Mouse (Mus musculus): ENCODE results near the gene Trub2. TPM values are rescaled to one million over a fixed set of nuclear protein-coding genes. Genes with fewer than 3 reads are reported as not detected.

Gene Trub2
- polyA plus RNA-seq, 1 experiment from 2014 or later: 30.7 TPM

DNA sequence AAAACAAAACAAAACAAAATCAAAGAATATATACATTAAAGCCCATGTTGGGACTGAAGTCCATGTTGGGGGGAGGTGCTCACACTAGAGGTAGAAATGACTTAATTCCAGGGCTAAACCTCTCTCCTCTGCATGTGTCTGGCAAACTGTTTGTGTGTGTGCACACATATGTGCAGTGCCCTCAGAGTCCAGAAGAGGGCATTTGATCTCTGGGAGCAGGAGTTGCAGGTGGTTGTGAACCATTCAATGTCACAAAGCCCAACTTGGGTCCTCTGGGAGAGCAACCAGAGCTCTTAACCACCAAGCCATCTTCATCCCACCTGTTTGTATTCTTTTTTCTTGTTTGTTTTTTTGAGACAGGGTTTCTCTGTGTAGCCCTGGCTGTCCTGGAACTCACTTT is 18.1 kb downstream of the Trub2 start:
- Histone ChIP-seq H3K27ac (replicated peaks) (no peak overlapping the region), H3K9me3 (no peaks in the 10 kb centered on the region), H3K27me3 (replicated peaks) (peaks cover 9% of the 10 kb centered on the region; the same call in 1 of the 2 replicates), H3K4me2 (no peak overlapping the region), H3K36me3 (peaks cover 8% of the 10 kb centered on the region; the same call in 1 of the 2 replicates), H3K9ac (no peak overlapping the region), H3K4me1 (peaks cover 12% of the 10 kb centered on the region), H3K4me3 (no peak overlapping the region)
- ATAC-seq (ENCODE audit: extremely low read depth, insufficient number of reproducible peaks, low FRiP score, low TSS enrichment): no peak

DNA sequence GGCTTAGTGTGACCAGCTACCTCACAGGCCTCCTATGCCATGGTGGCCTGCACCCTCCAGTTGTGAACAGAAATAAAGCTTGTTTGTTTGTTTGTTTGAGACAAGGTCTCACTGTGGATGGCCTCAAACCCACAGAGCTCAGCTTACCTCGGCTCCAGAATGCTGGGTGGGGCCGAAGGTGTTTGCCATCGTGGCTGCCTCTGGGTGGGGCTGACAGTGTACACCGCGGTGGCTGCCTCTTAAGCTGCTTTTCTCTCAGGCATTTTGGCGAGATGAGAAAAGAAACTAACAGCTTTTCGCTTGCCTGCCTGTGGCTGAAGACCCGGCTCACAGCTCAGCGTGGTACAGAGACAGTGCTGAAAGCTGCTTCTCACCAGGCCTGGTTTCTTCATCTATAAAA is 19.4 kb downstream of the Trub2 start:
- H3K4me2 ChIP-seq: no peak overlapping the region
- WGBS: 57% methylated on average over 9 of the region's 9 CpGs
- H3K9ac ChIP-seq: no peak overlapping the region
- no peak overlapping the region for H3K27ac ChIP-seq (replicated peaks)
- H3K27me3 ChIP-seq (replicated peaks): peaks cover 9% of the 10 kb centered on the region; the same call in 1 of the 2 replicates
- no peak for ATAC-seq (ENCODE audit: extremely low read depth, insufficient number of reproducible peaks, low FRiP score, low TSS enrichment)
- H3K9me3 ChIP-seq: no peaks in the 10 kb centered on the region
- peaks cover 4% of the 10 kb centered on the region; the same call in 1 of the 2 replicates for H3K36me3 ChIP-seq
- peaks cover 10% of the 10 kb centered on the region for H3K4me1 ChIP-seq
- H3K4me3 ChIP-seq: no peak overlapping the region

DNA sequence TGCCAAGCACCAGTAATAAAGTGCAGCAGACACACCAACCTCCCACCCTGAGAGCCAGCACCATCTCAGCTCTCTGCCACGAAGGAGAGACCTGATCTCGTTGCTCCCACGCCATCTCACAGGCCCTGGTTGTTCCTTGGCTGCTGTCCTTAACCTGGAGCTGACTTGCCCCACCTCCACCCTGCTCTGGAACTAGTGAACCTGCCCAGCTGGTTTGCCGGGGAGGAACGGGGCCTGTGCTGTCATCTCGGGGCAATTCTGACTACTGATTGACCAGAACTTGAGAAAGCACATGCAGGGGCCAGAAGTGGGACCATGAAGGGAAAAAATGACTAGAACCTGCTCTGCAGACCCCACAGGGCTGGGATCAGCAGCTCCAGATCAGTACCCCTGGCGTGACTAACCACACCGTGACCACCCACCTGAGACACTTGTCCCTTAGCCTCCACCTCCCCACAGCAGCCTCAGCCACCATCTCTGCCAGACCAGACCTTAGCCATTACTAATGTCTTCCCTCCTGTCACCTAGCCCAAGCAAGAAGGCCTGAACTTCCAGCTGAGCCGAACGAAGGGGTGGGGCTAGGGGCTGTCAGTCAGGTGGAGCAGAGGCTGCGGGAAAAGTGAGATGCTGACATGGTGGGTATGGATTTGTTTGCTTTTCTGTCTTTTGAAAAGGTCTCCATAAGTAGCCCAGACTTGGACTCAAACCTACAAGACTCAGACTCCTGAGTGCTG is 20.2 kb downstream of the Trub2 start:
- H3K9me3 ChIP-seq: no peaks in the 10 kb centered on the region
- H3K4me3 ChIP-seq: no peak overlapping the region
- H3K4me2 ChIP-seq: no peak overlapping the region
- H3K9ac ChIP-seq: no peak overlapping the region
- 54% methylated on average over 11 of the region's 11 CpGs for WGBS
- no peak for ATAC-seq (ENCODE audit: extremely low read depth, insufficient number of reproducible peaks, low FRiP score, low TSS enrichment)
- H3K4me1 ChIP-seq: peaks cover 2% of the 10 kb centered on the region; the same call in 1 of the 2 replicates
- H3K36me3 ChIP-seq: peaks cover 4% of the 10 kb centered on the region; the same call in 1 of the 2 replicates
- peaks cover 11% of the 10 kb centered on the region for H3K27me3 ChIP-seq (replicated peaks)
- H3K27ac ChIP-seq (replicated peaks): no peak overlapping the region

DNA sequence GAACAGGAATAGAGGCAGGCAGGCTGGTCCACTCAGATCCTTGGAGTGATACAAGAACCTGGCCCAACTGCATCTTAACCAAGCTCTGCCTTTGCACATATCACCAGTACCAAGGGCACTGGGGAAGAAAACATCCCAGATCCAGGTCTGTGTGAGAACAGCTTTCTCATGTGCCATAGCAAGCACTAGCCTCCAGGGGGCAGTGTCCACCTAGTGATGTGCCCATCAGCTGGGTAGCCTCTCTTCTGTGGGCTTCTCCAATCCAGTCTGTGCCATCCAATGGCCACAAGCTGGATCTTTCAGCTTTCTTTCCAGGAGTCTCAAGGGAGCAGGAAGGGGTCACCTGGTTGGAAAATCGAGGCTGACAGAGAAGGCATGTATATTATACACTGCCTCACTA is 23.5 kb downstream of the Trub2 start:
- H3K27me3 ChIP-seq (replicated peaks): peaks cover 21% of the 10 kb centered on the region
- 0% methylated on average over 1 of the region's 1 CpGs for WGBS
- H3K4me3 ChIP-seq: no peak overlapping the region
- H3K9me3 ChIP-seq: no peaks in the 10 kb centered on the region
- no peaks in the 10 kb centered on the region for H3K4me1 ChIP-seq
- no peak overlapping the region for H3K4me2 ChIP-seq
- no peaks in the 10 kb centered on the region for H3K36me3 ChIP-seq
- no peak for ATAC-seq (ENCODE audit: extremely low read depth, insufficient number of reproducible peaks, low FRiP score, low TSS enrichment)
- H3K27ac ChIP-seq (replicated peaks): no peak overlapping the region
- no peak overlapping the region for H3K9ac ChIP-seq

DNA sequence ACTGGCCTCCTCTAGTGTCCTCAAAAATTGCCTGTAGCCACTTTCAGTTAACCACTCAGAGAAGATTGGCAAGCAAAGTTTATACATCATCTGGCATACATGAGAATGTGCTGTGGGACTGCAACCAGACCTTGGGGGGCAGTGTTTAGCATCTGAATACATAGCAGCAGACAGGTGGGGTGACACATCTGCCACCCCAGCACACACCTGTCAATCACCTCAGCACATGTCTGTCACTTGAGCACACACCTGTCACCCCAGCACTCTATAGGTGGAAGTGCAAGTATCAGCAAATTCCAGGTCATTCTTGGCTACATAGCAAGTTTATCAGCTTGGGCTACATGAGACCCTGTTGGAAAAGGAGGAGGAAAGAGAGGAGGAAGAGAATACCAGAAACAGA is 32.6 kb downstream of the Trub2 start:
- no peak for ATAC-seq (ENCODE audit: extremely low read depth, insufficient number of reproducible peaks, low FRiP score, low TSS enrichment)
- H3K27me3 ChIP-seq (replicated peaks): peaks cover 38% of the 10 kb centered on the region
- no peak overlapping the region for H3K9ac ChIP-seq
- no peaks in the 10 kb centered on the region for H3K9me3 ChIP-seq
- H3K4me1 ChIP-seq: peaks cover 6% of the 10 kb centered on the region; the same call in 1 of the 2 replicates
- H3K36me3 ChIP-seq: no peaks in the 10 kb centered on the region
- H3K4me2 ChIP-seq: no peak overlapping the region
- H3K4me3 ChIP-seq: no peak overlapping the region
- H3K27ac ChIP-seq (replicated peaks): no peak overlapping the region

DNA sequence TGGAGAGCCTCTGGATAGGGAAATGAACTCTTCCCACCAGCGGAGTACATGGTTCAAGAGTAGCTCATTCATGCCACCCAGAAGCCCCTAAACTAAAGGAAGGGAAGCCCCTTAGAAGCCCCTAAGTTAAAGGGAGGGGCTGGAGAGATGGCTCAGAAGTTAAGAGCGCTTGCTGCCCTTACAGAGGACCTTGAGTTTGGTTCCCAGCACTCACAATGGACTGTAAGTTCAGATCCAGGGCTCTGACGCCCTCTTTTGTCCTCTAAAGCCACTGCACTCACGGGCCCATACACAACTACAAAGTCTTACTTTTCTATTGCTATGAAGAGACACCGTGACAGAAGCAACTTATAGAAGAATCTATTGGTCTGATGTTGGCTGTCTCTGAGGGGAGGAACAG is 35.9 kb downstream of the Trub2 start:
- Histone ChIP-seq H3K27me3 (replicated peaks) (peaks cover 68% of the 10 kb centered on the region), H3K36me3 (no peaks in the 10 kb centered on the region), H3K4me2 (no peak overlapping the region), H3K4me1 (peaks cover 9% of the 10 kb centered on the region), H3K27ac (replicated peaks) (no peak overlapping the region), H3K9me3 (no peaks in the 10 kb centered on the region), H3K4me3 (no peak overlapping the region), H3K9ac (no peak overlapping the region)
- 75% methylated on average over 5 of the region's 5 CpGs for WGBS
- ATAC-seq (ENCODE audit: extremely low read depth, insufficient number of reproducible peaks, low FRiP score, low TSS enrichment): no peak

DNA sequence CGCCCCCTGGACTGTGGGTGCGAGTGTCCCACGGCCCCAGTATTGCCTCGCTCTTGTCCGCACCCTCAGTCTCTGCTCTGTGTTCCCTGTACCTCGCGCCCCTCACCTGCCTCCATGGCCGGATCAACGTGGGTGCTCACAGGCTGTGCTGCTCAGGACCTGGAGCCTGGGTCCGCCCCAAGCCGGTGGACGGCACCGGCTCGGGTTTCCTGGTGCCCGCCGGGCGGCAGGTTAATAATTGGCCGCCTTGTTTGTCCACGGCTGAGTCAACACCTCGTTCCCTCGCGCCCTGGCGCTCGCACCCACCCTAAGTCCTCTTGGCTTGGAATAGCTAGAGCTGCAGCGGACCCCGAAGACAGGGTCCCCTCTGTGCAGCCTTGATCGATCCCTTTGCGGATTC is 36.8 kb downstream of the Trub2 start, which contains the start of gene Gm13420:
Gene Gm13420 (minus strand): TSS at position 189 of the 400 bp plus-strand sequence.
- ATAC-seq (ENCODE audit: extremely low read depth, insufficient number of reproducible peaks, low FRiP score, low TSS enrichment): no peak
- H3K4me1 ChIP-seq: peaks cover 14% of the 10 kb centered on the region
- peak within 1 kb of the TSS; percentile 54 for H3K4me2 ChIP-seq
- peak within 1 kb of the TSS; percentile 29 for H3K4me3 ChIP-seq
- 7% methylated on average over 28 of the region's 28 CpGs for WGBS
- H3K9ac ChIP-seq: peak within 1 kb of the TSS; percentile 40
- peaks cover 72% of the 10 kb centered on the region for H3K27me3 ChIP-seq (replicated peaks)
- H3K36me3 ChIP-seq: no peaks in the 10 kb centered on the region
- no peak within 1 kb of the TSS for H3K27ac ChIP-seq (replicated peaks)
- H3K9me3 ChIP-seq: no peaks in the 10 kb centered on the region

DNA sequence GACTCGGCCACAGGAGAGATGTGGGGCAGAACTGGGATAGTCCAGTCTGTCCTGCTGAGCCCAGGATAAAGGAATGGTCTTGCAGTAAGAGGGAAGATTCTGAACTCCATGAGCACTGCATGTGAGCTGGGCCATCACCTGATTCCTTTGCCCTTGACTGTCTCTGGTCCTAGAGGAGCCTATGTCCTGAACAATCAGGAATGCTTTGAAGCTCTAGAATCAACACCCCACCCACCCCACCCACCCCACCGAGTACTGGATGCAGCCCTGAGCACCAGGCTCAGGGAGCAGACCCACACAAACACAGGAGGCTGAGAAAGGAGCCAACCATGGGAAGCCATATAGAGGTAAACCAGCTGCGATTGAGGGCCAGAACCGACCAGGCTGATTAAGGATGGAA is 39.8 kb downstream of the Trub2 start:
- Histone ChIP-seq H3K4me1 (peaks cover 14% of the 10 kb centered on the region), H3K36me3 (no peaks in the 10 kb centered on the region), H3K9me3 (no peaks in the 10 kb centered on the region), H3K27ac (replicated peaks) (no peak overlapping the region), H3K27me3 (replicated peaks) (peaks cover 86% of the 10 kb centered on the region), H3K4me3 (no peak overlapping the region), H3K9ac (no peak overlapping the region), H3K4me2 (no peak overlapping the region)
- ATAC-seq (ENCODE audit: extremely low read depth, insufficient number of reproducible peaks, low FRiP score, low TSS enrichment): no peak
- WGBS: 68% methylated on average over 4 of the region's 4 CpGs

DNA sequence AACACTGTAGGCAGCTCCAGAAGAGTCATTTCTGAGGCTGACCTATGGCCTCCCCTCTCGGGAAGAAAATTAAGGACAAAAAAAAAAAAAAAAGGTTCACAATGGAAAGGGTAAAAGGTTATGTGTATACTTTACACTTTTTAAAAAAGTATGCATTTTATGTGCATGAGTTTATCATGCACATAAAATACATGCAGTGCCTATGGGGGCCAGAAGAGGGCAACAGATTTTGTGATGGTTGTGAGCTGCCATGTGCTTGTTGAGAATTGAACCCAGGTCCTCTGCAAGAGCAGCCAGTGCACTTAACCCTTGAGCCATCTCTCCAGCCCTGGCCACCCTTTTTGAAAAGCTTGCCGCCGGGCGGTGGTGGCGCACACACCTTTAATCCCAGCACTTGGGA is 40.5 kb downstream of the Trub2 start:
- ATAC-seq (ENCODE audit: extremely low read depth, insufficient number of reproducible peaks, low FRiP score, low TSS enrichment): no peak
- no peak overlapping the region for H3K9ac ChIP-seq
- peak overlapping the region; percentile 51; the same call in 1 of the 2 replicates for H3K4me3 ChIP-seq
- peak overlapping the region; percentile 80 for H3K4me2 ChIP-seq
- H3K27me3 ChIP-seq (replicated peaks): peaks cover 79% of the 10 kb centered on the region
- H3K36me3 ChIP-seq: no peaks in the 10 kb centered on the region
- peaks cover 14% of the 10 kb centered on the region for H3K4me1 ChIP-seq
- H3K27ac ChIP-seq (replicated peaks): no peak overlapping the region
- H3K9me3 ChIP-seq: no peaks in the 10 kb centered on the region
- WGBS: 44% methylated on average over 5 of the region's 5 CpGs

DNA sequence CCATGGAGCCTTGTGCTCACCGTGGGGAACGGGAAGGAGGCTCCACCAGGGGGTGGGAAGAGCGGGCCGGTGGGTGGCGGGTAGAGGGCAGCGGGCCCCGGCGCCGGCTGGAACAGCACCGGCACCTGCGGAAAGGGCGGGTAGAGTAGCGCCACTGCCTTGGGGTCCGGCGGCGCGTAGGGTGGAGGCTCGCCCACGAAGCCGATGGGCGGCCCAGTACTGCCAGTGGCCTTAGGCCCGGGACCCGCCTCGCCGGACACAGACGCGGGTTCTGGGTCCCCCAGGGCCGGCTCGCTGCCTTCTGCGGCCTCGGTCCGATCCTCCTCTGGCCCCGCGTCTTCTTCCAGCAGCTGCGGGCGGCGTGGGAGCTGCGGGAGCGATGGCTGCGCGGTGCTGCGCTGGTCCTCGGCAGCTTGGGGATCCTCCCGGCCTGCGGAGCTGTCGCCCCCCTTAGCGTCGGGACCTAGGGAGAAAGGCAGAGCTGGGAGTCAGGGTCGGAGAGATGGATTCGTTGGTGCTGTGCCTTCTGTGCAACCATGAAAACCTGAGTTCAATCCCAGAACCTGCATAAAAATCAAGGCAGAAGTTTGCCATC is 41.0 kb downstream of the Trub2 start:
- Histone ChIP-seq H3K9me3 (no peaks in the 10 kb centered on the region), H3K4me2 (peak overlapping the region; percentile 80), H3K27me3 (replicated peaks) (peaks cover 73% of the 10 kb centered on the region), H3K4me1 (peaks cover 14% of the 10 kb centered on the region), H3K27ac (replicated peaks) (no peak overlapping the region), H3K9ac (peak overlapping the region; percentile 77), H3K4me3 (peak overlapping the region; percentile 51), H3K36me3 (no peaks in the 10 kb centered on the region)
- ATAC-seq (ENCODE audit: extremely low read depth, insufficient number of reproducible peaks, low FRiP score, low TSS enrichment): no peak
- WGBS: 3% methylated on average over 50 of the region's 50 CpGs

DNA sequence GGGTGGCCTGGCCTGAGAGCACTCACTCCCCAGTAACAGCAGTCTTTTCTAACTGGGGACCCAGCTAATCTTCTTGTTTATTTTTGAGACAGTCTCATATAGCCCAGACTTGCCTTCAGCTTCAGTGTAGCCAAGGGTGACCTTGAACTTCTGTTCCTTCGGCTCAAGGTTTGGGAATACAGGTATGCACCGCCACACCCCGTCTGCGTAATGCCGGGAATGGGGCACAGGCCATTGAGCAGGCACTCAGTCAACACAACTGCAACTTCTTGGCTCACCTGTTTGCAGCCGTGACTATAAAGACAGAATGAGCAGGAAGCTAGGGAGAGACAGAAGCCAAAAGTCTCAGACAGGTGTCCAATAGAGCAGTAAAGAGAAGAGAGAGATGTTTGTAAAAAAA is 44.0 kb downstream of the Trub2 start:
- ATAC-seq (ENCODE audit: extremely low read depth, insufficient number of reproducible peaks, low FRiP score, low TSS enrichment): no peak
- WGBS: 82% methylated on average over 6 of the region's 6 CpGs
- Histone ChIP-seq H3K27me3 (replicated peaks) (peaks cover 44% of the 10 kb centered on the region), H3K9ac (no peak overlapping the region), H3K4me1 (peaks cover 7% of the 10 kb centered on the region), H3K4me3 (no peak overlapping the region), H3K27ac (replicated peaks) (no peak overlapping the region), H3K9me3 (no peaks in the 10 kb centered on the region), H3K36me3 (peaks cover 14% of the 10 kb centered on the region), H3K4me2 (no peak overlapping the region)

DNA sequence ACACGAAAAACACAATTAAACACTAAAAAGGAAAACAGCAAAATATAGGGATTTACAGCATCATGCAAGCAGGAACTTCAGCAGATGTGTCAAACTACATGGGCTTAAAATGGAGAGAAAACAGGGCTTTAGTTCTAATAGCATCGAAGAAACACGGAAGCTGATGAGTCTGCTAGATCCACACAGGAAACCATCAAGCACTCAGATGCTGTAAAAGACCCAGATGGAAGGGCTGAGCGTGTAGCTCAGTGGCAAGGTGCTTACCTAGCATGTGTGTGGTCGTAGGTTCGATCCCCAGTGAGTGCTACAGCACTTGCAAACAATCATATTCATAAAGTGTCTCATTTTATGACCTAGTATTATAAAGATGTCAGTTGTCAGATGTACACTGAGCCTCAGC is 47.1 kb downstream of the Trub2 start:
- H3K36me3 ChIP-seq: peaks cover 44% of the 10 kb centered on the region
- H3K4me2 ChIP-seq: no peak overlapping the region
- H3K4me1 ChIP-seq: peaks cover 12% of the 10 kb centered on the region
- ATAC-seq (ENCODE audit: extremely low read depth, insufficient number of reproducible peaks, low FRiP score, low TSS enrichment): no peak
- WGBS: 87% methylated on average over 6 of the region's 6 CpGs
- H3K27me3 ChIP-seq (replicated peaks): peaks cover 14% of the 10 kb centered on the region
- H3K27ac ChIP-seq (replicated peaks): no peak overlapping the region
- H3K9ac ChIP-seq: no peak overlapping the region
- no peaks in the 10 kb centered on the region for H3K9me3 ChIP-seq
- H3K4me3 ChIP-seq: no peak overlapping the region
